Mouse (Mus musculus) limb, embryonic 11.5 days (tissue): ENCODE results near the gene Spata32. TPM values are rescaled to one million over a fixed set of nuclear protein-coding genes. Genes with fewer than 3 reads are reported as not detected.

ENCODE experiments used
- ATAC-seq: fragments of 200-750 bp; cut with Nextera tagmentation; 2 replicates; pipeline ENCODE4 v1.8.0; 2017; ENCODE audit warnings: low read depth; ENCODE audit not compliant: insufficient number of reproducible peaks, low FRiP score, low TSS enrichment
- DNase-seq: peaks from one replicate; pipeline ENCODE4 v3.0.0-alpha.2; 2015; ENCODE audit warnings: low spot score
- H3K27ac ChIP-seq: fragments of 300-500 bp; sonication (generic); replicated peaks from 2 replicates; pipeline ENCODE4 v1.5.1; 2014; ENCODE audit warnings: low read depth, mild to moderate bottlenecking, low read length
- H3K27me3 ChIP-seq: fragments of 300-500 bp; sonication (generic); 2 replicates; pipeline ENCODE4 v1.6.1; 2014; ENCODE audit warnings: mild to moderate bottlenecking, low read length, mixed read lengths; ENCODE audit not compliant: control insufficient read depth, insufficient read depth
- H3K36me3 ChIP-seq: fragments of 300-500 bp; sonication (generic); 2 replicates; pipeline ENCODE4 v1.6.1; 2014; ENCODE audit warnings: mild to moderate bottlenecking, low read length, moderate library complexity, mixed read lengths; ENCODE audit not compliant: control insufficient read depth, insufficient read depth
- H3K4me1 ChIP-seq: fragments of 300-500 bp; sonication (generic); 2 replicates; pipeline ENCODE4 v1.6.1; 2014; ENCODE audit warnings: low read length, mixed read lengths; ENCODE audit not compliant: control insufficient read depth, insufficient read depth
- H3K4me2 ChIP-seq: fragments of 300-500 bp; sonication (generic); 2 replicates; pipeline ENCODE4 v1.6.1; 2014; ENCODE audit warnings: low read depth, mild to moderate bottlenecking, moderate library complexity; ENCODE audit not compliant: severe bottlenecking
- H3K4me3 ChIP-seq: fragments of 300-500 bp; sonication (generic); 2 replicates; pipeline ENCODE4 v1.5.1; 2014; ENCODE audit warnings: low read depth, low read length
- H3K9ac ChIP-seq: fragments of 300-500 bp; sonication (generic); 2 replicates; pipeline ENCODE4 v1.6.1; 2014; ENCODE audit warnings: mild to moderate bottlenecking, low read length
- H3K9me3 ChIP-seq: fragments of 300-500 bp; sonication (generic); 2 replicates; pipeline ENCODE4 v1.6.1; 2016; ENCODE audit warnings: low read length; ENCODE audit not compliant: control insufficient read depth
- WGBS: fragments of 180-500 bp; shearing (Covaris S2); extraction: QIAGEN DNeasy Blood & Tissue Kit; methylation state at CpG from one replicate; pipeline ENCODE4 v1.1.7; 2014; 5-methylcytosine and 5-hydroxymethylcytosine counted together
- polyA plus RNA-seq: library from polyadenylated mRNA; unstranded; fragments of >200 nt; fragmentation: Nextera tagmentation; extraction: Ambion mirVana; gene quantifications from 2 replicates; pipeline ENCODE4 v1.2.1, GENCODE M21; 2014

Spata32 gene
- polyA plus RNA-seq, 1 experiment from 2014 or later = not detected

- no peaks in the 10 kb centered on the region for H3K36me3 ChIP-seq
- no peak overlapping the region for H3K4me2 ChIP-seq
- H3K9ac ChIP-seq = no peak overlapping the region
- WGBS = 68% methylated on average over 20 of the region's 20 CpGs
- H3K27ac ChIP-seq = no peak overlapping the region
- peaks cover 3% of the 10 kb centered on the region; the same call in 1 of the 2 replicates for H3K4me1 ChIP-seq
- H3K9me3 ChIP-seq = no peaks in the 10 kb centered on the region
- no peak for ATAC-seq
- DNase-seq = no peak
- H3K27me3 ChIP-seq = peaks cover 2% of the 10 kb centered on the region; the same call in 1 of the 2 replicates
- H3K4me3 ChIP-seq = no peak overlapping the region
These were observed 44.4 kb upstream of the Spata32 start for GRCm38 (mm10) chr11:103262412-103263267.

- ATAC-seq (no peak), DNase-seq (no peak)
- H3K4me1 ChIP-seq = peaks cover 3% of the 10 kb centered on the region; the same call in 1 of the 2 replicates
- no peak overlapping the region for H3K27ac ChIP-seq
- H3K4me2 ChIP-seq = no peak overlapping the region
- no peak overlapping the region for H3K9ac ChIP-seq
- no peaks in the 10 kb centered on the region for H3K9me3 ChIP-seq
- WGBS = 82% methylated on average over 7 of the region's 7 CpGs
- H3K36me3 ChIP-seq = no peaks in the 10 kb centered on the region
- no peaks in the 10 kb centered on the region for H3K27me3 ChIP-seq
- H3K4me3 ChIP-seq = no peak overlapping the region
These were observed 43.6 kb upstream of the Spata32 start for GRCm38 (mm10) chr11:103261671-103262411.

GRCm38 (mm10) chr11:103260515-103261192, 42.4 kb upstream of the Spata32 start:
- Histone ChIP-seq H3K27ac (no peak overlapping the region), H3K9me3 (no peaks in the 10 kb centered on the region), H3K9ac (no peak overlapping the region), H3K4me2 (no peak overlapping the region), H3K27me3 (no peaks in the 10 kb centered on the region), H3K36me3 (no peaks in the 10 kb centered on the region), H3K4me3 (no peak overlapping the region), H3K4me1 (no peaks in the 10 kb centered on the region)
- 77% methylated on average over 12 of the region's 12 CpGs for WGBS
- DNase-seq = no peak
- ATAC-seq = no peak

GRCm38 (mm10) chr11:103260034-103260433, 41.8 kb upstream of the Spata32 start:
- ATAC-seq = no peak
- WGBS = 91% methylated on average over 5 of the region's 5 CpGs
- H3K9me3 ChIP-seq = no peaks in the 10 kb centered on the region

GRCm38 (mm10) chr11:103257938-103258481, 39.8 kb upstream of the Spata32 start:
- no peak overlapping the region for H3K9ac ChIP-seq
- H3K27ac ChIP-seq = no peak overlapping the region
- H3K27me3 ChIP-seq = no peaks in the 10 kb centered on the region
- WGBS = 93% methylated on average over 4 of the region's 4 CpGs
- no peaks in the 10 kb centered on the region for H3K9me3 ChIP-seq
- no peaks in the 10 kb centered on the region for H3K36me3 ChIP-seq
- ATAC-seq (no peak), DNase-seq (no peak)
- H3K4me2 ChIP-seq = no peak overlapping the region
- no peaks in the 10 kb centered on the region for H3K4me1 ChIP-seq
- H3K4me3 ChIP-seq = no peak overlapping the region

More at GRCm38 (mm10) chr11:103260034-103260433, 41.8 kb upstream of the Spata32 start:
- no peaks in the 10 kb centered on the region for H3K36me3 ChIP-seq
- H3K27ac ChIP-seq = no peak overlapping the region
- no peak overlapping the region for H3K4me2 ChIP-seq
- H3K4me1 ChIP-seq = no peaks in the 10 kb centered on the region
- DNase-seq = no peak
- H3K4me3 ChIP-seq = no peak overlapping the region
- no peaks in the 10 kb centered on the region for H3K27me3 ChIP-seq
- no peak overlapping the region for H3K9ac ChIP-seq

GRCm38 (mm10) chr11:103253605-103254004, 35.4 kb upstream of the Spata32 start:
- no peaks in the 10 kb centered on the region for H3K9me3 ChIP-seq
- H3K27ac ChIP-seq = no peak overlapping the region
- H3K27me3 ChIP-seq = no peaks in the 10 kb centered on the region
- no peaks in the 10 kb centered on the region for H3K36me3 ChIP-seq
- DNase-seq (no peak), ATAC-seq (no peak)
- 78% methylated on average over 5 of the region's 5 CpGs for WGBS
- H3K4me3 ChIP-seq = no peak overlapping the region
- H3K9ac ChIP-seq = no peak overlapping the region
- no peak overlapping the region for H3K4me2 ChIP-seq
- no peaks in the 10 kb centered on the region for H3K4me1 ChIP-seq

GRCm38 (mm10) chr11:103252380-103252779, 34.1 kb upstream of the Spata32 start:
- DNase-seq (no peak), ATAC-seq (no peak)
- no peak overlapping the region for H3K4me2 ChIP-seq
- no peaks in the 10 kb centered on the region for H3K36me3 ChIP-seq
- H3K27ac ChIP-seq = no peak overlapping the region
- WGBS = 87% methylated on average over 5 of the region's 5 CpGs
- no peaks in the 10 kb centered on the region for H3K9me3 ChIP-seq
- H3K9ac ChIP-seq = no peak overlapping the region
- no peak overlapping the region for H3K4me3 ChIP-seq
- no peaks in the 10 kb centered on the region for H3K27me3 ChIP-seq
- peaks cover 11% of the 10 kb centered on the region for H3K4me1 ChIP-seq

- Histone ChIP-seq H3K27ac (no peak overlapping the region), H3K4me1 (peaks cover 11% of the 10 kb centered on the region), H3K9me3 (no peaks in the 10 kb centered on the region), H3K4me3 (no peak overlapping the region), H3K9ac (no peak overlapping the region), H3K4me2 (no peak overlapping the region), H3K36me3 (no peaks in the 10 kb centered on the region), H3K27me3 (no peaks in the 10 kb centered on the region)
- no peak for DNase-seq
- no peak for ATAC-seq
- 96% methylated on average over 3 of the region's 3 CpGs for WGBS
These were observed 32.1 kb upstream of the Spata32 start for GRCm38 (mm10) chr11:103250324-103250723.
